Mouse (Mus musculus): ENCODE results near the gene Ffar4. TPM values are rescaled to one million over a fixed set of nuclear protein-coding genes. Genes with fewer than 3 reads are reported as not detected.

The Ffar4 gene
- polyA plus RNA-seq, 1 experiment, result 36.9 TPM

DNA sequence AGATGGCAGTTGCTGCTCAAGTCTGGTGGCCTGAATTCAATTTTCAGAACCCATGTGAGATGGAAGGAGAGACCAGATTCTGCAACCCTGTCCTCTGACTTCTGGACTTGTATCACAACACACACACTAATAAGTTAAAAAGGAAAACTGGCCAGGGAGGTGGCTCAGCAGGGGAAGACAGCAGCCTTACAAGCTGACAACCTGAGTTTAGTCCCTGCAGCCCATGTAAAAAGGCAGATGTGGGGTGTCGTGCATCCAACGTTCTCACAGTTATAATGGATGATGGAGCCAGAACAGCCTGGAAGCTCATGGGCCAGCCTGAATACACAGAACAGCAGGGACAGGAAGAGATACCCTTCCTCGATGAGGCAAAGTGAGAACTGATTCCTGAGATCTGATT lies 15.5 kb upstream of the Ffar4 start:
- Histone ChIP-seq H3K4me3 (ENCODE audit: insufficient read depth, low read depth, low read length) (no peak overlapping the region), H3K27ac (replicated peaks; ENCODE audit: low read depth, low read length) (no peak overlapping the region)

DNA sequence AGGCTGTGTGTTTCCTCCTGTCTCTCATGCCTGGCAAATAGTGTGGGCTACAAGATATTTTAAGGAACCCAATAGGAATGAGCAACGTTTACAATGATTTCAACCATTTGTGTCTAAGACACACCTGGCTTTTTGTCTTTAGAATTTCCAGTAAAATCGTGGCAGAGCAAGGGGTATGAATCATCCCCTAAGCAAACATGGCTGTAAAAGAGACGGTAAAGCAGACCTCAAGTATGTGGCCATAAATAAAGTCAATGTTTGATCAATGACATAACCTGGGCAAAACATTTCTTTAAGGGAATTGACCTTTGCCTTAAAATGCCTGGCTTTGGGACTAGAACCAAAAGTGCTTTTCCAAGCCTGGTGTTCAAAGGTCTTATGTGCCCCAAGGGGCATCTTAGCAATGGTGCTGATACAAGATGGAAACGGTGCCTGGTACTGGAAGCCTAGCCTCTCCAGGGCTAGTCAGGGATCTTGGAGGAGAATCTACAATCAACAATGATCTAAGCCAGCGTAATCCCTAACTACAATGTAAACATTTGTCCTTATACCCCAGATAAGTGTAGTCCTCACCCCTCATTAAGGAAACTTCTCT lies 13.8 kb upstream of the Ffar4 start:
- H3K27ac ChIP-seq (replicated peaks; ENCODE audit: low read depth, low read length), result peak overlapping the region; percentile 94
- H3K4me1 ChIP-seq (ENCODE audit: control insufficient read depth, insufficient read depth, insufficient read length, low read length), result peaks cover 6% of the 10 kb centered on the region; the same call in 1 of the 2 replicates
- H3K4me3 ChIP-seq (ENCODE audit: insufficient read depth, low read depth, low read length), result no peak overlapping the region

More for the DNA sequence above, 15.5 kb upstream of the Ffar4 start:
- peaks cover 10% of the 10 kb centered on the region for H3K4me1 ChIP-seq (ENCODE audit: control insufficient read depth, insufficient read depth, insufficient read length, low read length)

DNA sequence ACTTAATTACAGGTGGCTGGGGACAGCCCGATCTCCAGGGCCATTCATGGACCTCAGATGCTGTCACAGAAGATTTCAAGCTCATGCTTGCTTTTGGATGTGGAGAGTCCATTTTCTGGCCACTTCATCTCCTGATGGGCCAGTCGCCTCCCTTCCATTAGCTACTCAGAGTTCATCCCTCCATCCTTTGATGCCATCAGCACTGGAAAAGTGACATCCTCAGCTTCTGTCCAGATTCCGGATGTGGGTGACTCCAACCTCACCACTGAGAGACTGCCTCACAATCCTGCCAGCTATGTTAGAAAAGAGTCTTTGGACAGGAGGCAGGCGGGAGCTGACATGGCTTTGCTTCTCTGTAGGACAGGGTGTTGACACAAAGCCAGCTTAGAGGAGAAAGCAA lies 11.0 kb upstream of the Ffar4 start:
- H3K4me1 ChIP-seq (ENCODE audit: control insufficient read depth, insufficient read depth, insufficient read length, low read length), result peaks cover 7% of the 10 kb centered on the region; the same call in 1 of the 2 replicates
- no peak overlapping the region for H3K4me3 ChIP-seq (ENCODE audit: insufficient read depth, low read depth, low read length)
- H3K27ac ChIP-seq (replicated peaks; ENCODE audit: low read depth, low read length), result peak overlapping the region; percentile 95

DNA sequence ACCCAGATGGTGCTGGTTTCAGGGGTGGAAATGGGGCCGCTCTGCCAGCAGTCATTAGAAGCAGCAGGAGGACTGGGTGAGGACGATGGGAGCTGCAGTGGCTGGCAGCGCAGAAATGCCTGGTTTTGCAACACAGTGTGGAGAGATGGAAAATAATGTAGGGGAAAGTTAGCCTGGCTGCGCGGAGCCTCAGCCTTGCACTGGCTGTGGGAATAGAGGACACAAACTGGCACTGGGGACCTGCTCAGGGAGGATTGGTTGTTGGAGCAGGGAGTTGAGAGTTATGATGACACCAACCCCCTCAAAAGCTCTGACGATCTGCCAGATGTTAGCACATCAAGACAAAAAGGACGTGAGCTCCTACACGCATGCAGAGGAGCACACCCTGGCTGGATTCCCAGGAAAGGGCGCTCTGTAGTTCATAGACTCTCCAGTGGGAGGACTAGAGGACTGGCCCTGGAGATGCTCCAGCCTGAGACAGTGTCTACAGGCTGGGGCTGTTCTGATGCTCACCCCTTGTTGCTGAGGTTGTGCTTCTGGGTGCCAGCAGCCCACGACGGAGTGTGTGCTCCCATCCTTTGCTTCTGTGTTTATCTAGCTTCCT lies 9.8 kb upstream of the Ffar4 start:
- H3K27ac ChIP-seq (replicated peaks; ENCODE audit: low read depth, low read length), result peak overlapping the region; percentile 95
- peaks cover 6% of the 10 kb centered on the region; the same call in 1 of the 2 replicates for H3K4me1 ChIP-seq (ENCODE audit: control insufficient read depth, insufficient read depth, insufficient read length, low read length)
- no peak overlapping the region for H3K4me3 ChIP-seq (ENCODE audit: insufficient read depth, low read depth, low read length)

DNA sequence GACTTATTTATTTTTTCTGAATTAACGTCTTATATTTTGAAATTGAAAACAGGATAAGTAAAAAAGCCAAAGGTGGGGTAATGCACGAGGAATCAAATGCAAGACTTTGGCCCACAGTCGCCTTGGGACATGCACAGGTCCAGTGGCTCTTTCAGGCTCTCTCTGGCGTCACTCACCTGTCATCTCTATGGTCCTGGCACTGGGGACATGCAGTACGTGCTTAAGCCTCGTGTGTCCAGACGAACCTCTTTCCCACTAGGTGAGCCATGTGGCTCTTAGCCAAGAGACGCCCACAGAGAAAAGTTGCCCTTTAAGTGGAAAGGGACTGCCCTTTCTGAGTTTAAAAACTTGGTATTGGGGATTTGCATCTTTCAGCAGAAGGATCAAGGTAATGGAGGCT lies 7.5 kb upstream of the Ffar4 start:
- peak overlapping the region; percentile 86 for H3K27ac ChIP-seq (replicated peaks; ENCODE audit: low read depth, low read length)
- no peak overlapping the region for H3K4me3 ChIP-seq (ENCODE audit: insufficient read depth, low read depth, low read length)
- H3K4me1 ChIP-seq (ENCODE audit: control insufficient read depth, insufficient read depth, insufficient read length, low read length), result 0 out of 2 replicates have a peak, but pooled peaks cover 2% of the 10 kb centered on the region

DNA sequence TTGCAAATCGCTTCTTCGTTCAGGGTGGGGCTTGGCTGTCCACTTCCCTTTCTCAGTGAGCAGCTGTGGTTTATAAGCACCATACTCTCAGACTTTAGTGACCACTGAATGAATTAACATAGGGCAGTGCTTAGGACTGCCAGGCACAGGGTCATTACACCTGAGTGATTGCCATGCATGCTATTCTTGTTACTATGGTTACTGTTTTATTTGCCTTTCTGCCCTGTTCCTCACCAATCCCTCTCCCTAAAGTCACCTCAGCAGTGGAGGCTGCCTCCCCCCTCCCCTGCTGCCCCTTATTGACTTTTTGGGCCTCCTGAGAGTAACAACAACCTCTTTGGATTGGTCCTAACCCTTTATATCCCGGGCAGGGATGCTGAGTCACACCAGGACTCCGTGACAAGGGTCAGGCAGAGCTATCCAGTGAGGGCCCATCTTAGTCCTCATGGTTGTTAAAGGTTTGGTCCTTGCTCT lies 5.3 kb upstream of the Ffar4 start:
- Histone ChIP-seq H3K27ac (replicated peaks; ENCODE audit: low read depth, low read length) (no peak overlapping the region), H3K4me1 (ENCODE audit: control insufficient read depth, insufficient read depth, insufficient read length, low read length) (0 out of 2 replicates have a peak, but pooled peaks cover 4% of the 10 kb centered on the region), H3K4me3 (ENCODE audit: insufficient read depth, low read depth, low read length) (no peak overlapping the region)

DNA sequence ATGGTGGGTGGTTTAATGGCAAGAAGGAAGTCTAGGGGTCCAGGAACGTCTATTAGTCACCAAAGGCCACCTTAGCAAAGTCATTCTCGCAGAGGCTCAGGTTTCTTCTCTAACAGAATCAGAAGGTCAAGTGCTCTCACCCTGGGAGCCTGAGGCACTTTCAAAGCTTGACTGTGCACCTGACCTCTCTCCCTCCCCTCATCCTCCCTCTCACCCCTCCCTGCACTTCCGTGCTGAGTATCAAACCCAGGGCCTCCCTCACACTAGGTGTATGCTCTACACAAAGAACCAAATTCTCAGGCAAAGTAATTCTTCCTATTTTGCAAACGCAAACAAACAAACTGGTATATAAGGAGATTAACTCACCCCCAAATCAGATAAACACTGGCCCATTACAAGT lies 640 bp upstream of the Ffar4 start:
- Histone ChIP-seq H3K4me3 (ENCODE audit: insufficient read depth, low read depth, low read length) (0 out of 2 replicates have a peak overlapping the region, but pooled peaks have one; percentile 12), H3K27ac (replicated peaks; ENCODE audit: low read depth, low read length) (peak overlapping the region; percentile 54; the same call in 1 of the 2 replicates), H3K4me1 (ENCODE audit: control insufficient read depth, insufficient read depth, insufficient read length, low read length) (0 out of 2 replicates have a peak, but pooled peaks cover 2% of the 10 kb centered on the region)

DNA sequence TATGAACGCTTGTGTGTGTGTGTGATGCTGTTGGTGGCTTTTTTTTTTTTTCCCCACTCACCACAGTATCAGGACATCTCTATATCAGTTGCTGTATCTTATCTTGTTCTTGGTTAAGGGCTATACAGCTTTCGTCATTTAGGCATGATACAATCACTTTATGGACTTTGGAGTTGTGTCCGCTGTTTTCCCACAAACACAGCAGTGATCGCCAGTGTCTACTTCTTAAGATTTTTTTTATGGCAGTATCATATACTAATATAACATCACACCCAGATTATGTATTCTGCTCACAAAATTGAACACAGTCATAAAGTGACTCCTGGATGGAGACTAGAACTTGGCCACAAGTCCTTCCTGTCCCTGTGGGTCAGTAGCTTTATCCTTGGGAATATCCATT lies 11.0 kb downstream of the Ffar4 start:
- H3K4me1 ChIP-seq (ENCODE audit: control insufficient read depth, insufficient read depth, insufficient read length, low read length), result no peaks in the 10 kb centered on the region
- H3K27ac ChIP-seq (replicated peaks; ENCODE audit: low read depth, low read length), result no peak overlapping the region
- no peak overlapping the region for H3K4me3 ChIP-seq (ENCODE audit: insufficient read depth, low read depth, low read length)

DNA sequence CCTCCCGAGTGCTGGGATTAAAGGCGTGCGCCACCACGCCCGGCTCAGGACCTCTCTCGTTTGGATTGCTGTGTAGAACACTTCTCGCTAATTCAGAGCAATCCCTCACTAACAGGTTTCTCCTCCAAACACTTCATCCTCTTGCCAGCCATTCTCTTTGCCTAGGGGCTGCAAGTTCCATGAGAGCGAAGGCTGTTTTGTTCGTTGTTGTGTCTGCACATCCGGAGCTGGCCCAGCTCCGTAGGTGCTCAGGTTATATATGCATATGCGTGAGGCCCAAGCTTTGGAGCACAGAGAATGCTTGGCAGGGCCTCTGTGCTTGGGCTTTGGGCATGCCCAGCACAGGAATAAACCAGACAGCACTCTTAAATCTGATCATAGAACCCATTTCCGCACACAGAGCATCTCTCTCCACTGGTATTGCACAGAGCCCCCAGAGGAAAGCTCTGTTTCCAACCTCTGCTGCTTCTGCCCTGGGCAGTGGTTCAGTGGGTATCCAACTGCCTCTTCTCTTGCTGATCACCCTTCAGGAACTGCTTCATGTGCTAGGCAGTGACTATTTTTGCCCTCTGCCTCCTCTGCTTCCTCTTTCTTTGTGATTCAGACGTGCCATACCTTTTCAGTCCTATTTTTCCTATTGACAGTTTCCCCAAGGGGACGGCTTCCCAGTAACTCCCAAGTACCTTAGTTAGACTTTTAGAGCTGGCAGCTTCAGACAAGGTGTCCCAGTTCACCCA lies 12.8 kb downstream of the Ffar4 start:
- Histone ChIP-seq H3K27ac (replicated peaks; ENCODE audit: low read depth, low read length) (no peak overlapping the region), H3K4me3 (ENCODE audit: insufficient read depth, low read depth, low read length) (no peak overlapping the region), H3K4me1 (ENCODE audit: control insufficient read depth, insufficient read depth, insufficient read length, low read length) (no peaks in the 10 kb centered on the region)

DNA sequence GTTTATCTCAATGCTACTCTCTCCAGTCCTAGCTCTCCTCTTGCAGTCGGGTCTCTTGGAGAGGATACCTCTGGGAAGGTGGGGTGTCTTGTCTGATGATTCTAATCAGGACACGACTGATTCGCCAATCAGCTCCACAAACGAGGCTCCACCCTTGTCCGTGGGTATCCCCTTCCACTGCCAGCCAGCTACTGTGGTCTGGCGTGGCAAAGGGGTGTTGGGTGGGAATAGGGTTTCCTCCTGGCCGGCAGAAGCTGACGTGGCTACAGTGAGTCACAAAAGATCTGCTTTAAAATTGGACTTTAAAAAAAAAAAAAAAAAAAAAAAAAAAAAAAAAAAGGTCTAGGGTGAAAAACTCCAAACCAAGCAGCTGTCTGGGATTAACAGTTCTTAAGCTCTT lies 14.2 kb downstream of the Ffar4 start:
- Histone ChIP-seq H3K4me1 (ENCODE audit: control insufficient read depth, insufficient read depth, insufficient read length, low read length) (no peaks in the 10 kb centered on the region), H3K4me3 (ENCODE audit: insufficient read depth, low read depth, low read length) (no peak overlapping the region), H3K27ac (replicated peaks; ENCODE audit: low read depth, low read length) (no peak overlapping the region)

DNA sequence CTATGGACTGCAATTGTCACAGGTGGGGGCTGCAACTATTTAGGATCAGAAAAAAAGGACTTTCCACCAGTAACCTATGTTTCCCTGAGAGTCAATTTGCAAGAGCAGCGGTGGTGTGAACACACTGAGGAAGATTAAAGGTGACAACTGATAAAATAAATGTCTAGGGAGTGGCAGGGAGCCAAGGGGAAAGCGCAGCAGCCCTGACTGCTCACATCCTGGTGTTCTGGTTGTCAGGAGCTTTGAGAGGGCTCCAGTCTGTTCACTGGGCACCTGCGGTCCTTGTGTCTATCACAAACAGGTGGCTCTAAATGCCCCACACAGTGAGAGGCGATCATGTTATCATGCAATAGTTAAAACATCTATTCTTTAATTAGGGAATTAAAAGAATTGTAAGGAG lies 15.7 kb downstream of the Ffar4 start:
- Histone ChIP-seq H3K27ac (replicated peaks; ENCODE audit: low read depth, low read length) (no peak overlapping the region), H3K4me3 (ENCODE audit: insufficient read depth, low read depth, low read length) (no peak overlapping the region), H3K4me1 (ENCODE audit: control insufficient read depth, insufficient read depth, insufficient read length, low read length) (no peaks in the 10 kb centered on the region)

DNA sequence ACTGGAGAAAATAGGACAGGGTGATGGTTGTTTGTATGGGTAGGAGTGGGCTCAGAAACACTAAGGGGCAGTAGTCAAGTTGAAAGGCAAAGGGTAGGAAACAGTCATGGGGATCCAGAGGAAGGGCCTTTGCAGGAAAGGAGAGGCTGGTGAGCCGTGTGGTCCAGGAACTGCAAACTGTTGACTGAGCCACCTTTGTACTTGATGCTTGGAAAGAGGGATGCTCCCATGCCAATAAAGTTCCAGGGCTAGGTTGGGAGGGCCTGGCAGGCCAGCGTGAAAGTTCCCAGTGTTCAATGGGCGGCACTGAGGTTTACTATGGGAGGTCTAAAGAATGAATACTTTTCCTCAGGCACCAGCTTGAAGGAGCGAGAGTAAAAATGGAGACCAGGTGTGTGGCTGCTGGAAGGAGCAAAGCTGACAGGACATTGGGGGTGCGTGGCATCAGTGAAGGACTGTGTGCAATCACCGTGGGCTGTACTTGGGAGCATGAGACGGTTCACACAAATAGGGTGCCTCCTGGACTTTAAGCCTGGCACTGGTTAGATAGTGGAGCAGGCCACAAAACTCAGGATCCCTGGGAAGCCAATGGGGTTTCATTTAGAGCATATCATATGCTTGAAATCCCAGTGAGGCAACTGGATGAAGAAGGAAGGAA lies 18.1 kb downstream of the Ffar4 start:
- Histone ChIP-seq H3K4me1 (ENCODE audit: control insufficient read depth, insufficient read depth, insufficient read length, low read length) (no peaks in the 10 kb centered on the region), H3K4me3 (ENCODE audit: insufficient read depth, low read depth, low read length) (no peak overlapping the region), H3K27ac (replicated peaks; ENCODE audit: low read depth, low read length) (no peak overlapping the region)

DNA sequence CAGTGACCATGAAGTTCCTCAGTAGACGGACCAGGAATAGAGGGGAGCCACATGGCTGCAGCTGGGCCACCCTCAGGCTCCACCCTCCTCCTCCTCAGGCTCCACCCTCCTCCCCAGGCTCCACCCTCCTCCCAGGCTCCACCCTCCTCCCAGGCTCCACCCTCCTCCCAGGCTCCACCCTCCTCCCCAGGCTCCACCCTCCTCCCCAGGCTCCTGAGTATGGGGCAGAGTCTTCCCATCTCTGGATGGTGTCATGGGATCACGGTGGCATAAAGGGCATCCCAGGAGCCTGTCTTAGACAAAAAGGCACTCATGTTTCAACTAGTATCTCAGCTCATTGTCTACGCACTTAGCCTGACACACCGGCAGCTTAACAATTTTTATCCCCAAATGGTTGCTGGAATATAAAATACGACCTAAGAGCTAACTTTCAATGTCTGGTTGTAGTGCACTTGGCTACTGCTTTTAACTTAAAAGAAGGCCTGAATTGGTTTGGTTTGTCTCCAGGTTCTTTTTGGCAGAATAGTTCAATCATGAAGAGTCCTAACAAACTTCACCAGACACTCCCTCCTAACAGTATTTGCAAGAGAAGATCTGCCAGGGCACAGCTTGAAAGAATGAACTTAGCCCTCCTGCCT lies 23.4 kb downstream of the Ffar4 start:
- Histone ChIP-seq H3K27ac (replicated peaks; ENCODE audit: low read depth, low read length) (no peak overlapping the region), H3K4me1 (ENCODE audit: control insufficient read depth, insufficient read depth, insufficient read length, low read length) (no peaks in the 10 kb centered on the region), H3K4me3 (ENCODE audit: insufficient read depth, low read depth, low read length) (no peak overlapping the region)

DNA sequence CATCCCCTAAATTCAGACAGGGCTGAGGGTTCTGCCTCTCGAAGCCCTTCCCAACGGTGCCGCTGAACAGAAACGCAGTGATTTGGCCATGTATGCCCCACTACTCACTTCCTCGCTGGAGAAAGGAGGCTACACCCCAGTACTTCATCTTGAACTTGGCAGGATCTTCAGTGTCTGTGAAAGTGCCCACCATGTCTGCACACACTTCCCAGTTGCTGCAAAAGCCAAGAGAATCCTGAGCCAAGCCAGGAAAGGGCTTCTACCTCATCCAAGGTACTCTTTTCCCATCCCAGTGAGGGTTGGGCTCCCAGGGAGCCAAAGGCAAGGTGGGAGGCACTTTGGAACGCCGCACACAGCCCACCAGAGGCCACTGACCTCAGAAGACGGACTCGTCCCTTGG lies 27.1 kb downstream of the Ffar4 start:
- Histone ChIP-seq H3K27ac (replicated peaks; ENCODE audit: low read depth, low read length) (no peak overlapping the region), H3K4me3 (ENCODE audit: insufficient read depth, low read depth, low read length) (peak overlapping the region; percentile 55), H3K4me1 (ENCODE audit: control insufficient read depth, insufficient read depth, insufficient read length, low read length) (no peaks in the 10 kb centered on the region)

All from brown adipose tissue, adult 24 weeks (tissue).